Mouse (Mus musculus) heart, postnatal 0 days (tissue): ENCODE data around the gene Dock4. TPM values are rescaled to one million over a fixed set of nuclear protein-coding genes. Genes with fewer than 3 reads are reported as not detected.

Experiments used
- ATAC-seq: fragments of 200-750 bp; cut with Nextera tagmentation; 2 replicates; pipeline ENCODE4 v1.8.0; 2017; ENCODE audit warnings: low read depth, moderate number of reproducible peaks, moderate library complexity; ENCODE audit not compliant: insufficient read depth
- DNase-seq: peaks from one replicate; pipeline ENCODE4 v3.0.0-alpha.2; 2016; ENCODE audit warnings: low spot score
- H3K27ac ChIP-seq: fragments of 300-500 bp; sonication (generic); 2 replicates; pipeline ENCODE4 v1.5.1; 2014; ENCODE audit warnings: low read depth, mild to moderate bottlenecking
- H3K27me3 ChIP-seq: fragments of 300-500 bp; sonication (generic); 2 replicates; pipeline ENCODE4 v1.6.1; 2014; ENCODE audit warnings: low read length, mixed read lengths; ENCODE audit not compliant: control insufficient read depth, insufficient read depth
- H3K36me3 ChIP-seq: fragments of 300-500 bp; sonication (generic); replicated peaks from 2 replicates; pipeline ENCODE4 v1.6.1; 2014; ENCODE audit warnings: low read length, mixed read lengths; ENCODE audit not compliant: control insufficient read depth, insufficient read depth
- H3K4me1 ChIP-seq: fragments of 300-500 bp; sonication (generic); 2 replicates; pipeline ENCODE4 v1.6.1; 2014; ENCODE audit warnings: antibody characterized with exemption; ENCODE audit not compliant: control insufficient read depth, insufficient read depth
- H3K4me2 ChIP-seq: fragments of 300-500 bp; sonication (generic); 2 replicates; pipeline ENCODE4 v1.6.1; 2014; ENCODE audit warnings: low read depth, mild to moderate bottlenecking, low read length, moderate library complexity
- H3K4me3 ChIP-seq: fragments of 300-500 bp; sonication (generic); 2 replicates; pipeline ENCODE4 v1.5.1; 2014; ENCODE audit warnings: low read depth, low read length
- H3K9ac ChIP-seq: fragments of 300-500 bp; sonication (generic); replicated peaks from 2 replicates; pipeline ENCODE4 v1.6.1; 2014; ENCODE audit warnings: low read depth, low read length, mixed read lengths
- H3K9me3 ChIP-seq: fragments of 300-500 bp; sonication (generic); replicated peaks from 2 replicates; pipeline ENCODE4 v1.6.1; 2016; ENCODE audit warnings: low read length; ENCODE audit not compliant: control insufficient read depth
- CTCF ChIP-seq: IDR thresholded peaks from 2 replicates; pipeline ENCODE4 v1.5.1; 2016; ENCODE audit warnings: antibody characterized with exemption, control low read depth, low read depth
- EP300 ChIP-seq: IDR thresholded peaks from 2 replicates; pipeline ENCODE4 v1.6.1; 2016; ENCODE audit warnings: antibody characterized with exemption, low read depth
- WGBS: fragments of 180-500 bp; shearing (Covaris S2); extraction: QIAGEN DNeasy Blood & Tissue Kit; methylation state at CpG from one replicate; pipeline ENCODE4 v1.1.7; 2014; 5-methylcytosine and 5-hydroxymethylcytosine counted together
- polyA plus RNA-seq: library from polyadenylated mRNA; unstranded; fragments of >200 nt; fragmentation: Nextera tagmentation; extraction: Ambion mirVana; gene quantifications from 2 replicates; pipeline ENCODE4 v1.2.1, GENCODE M21; 2015
- total RNA-seq: library from RNA; depleted of rRNA; stranded (reverse); fragments of >200 nt; gene quantifications from 2 replicates; pipeline ENCODE4 v1.2.3, GENCODE M21; 2014; ENCODE audit warnings: low replicate concordance

Dock4 gene
- total and polyA plus RNA-seq, 2 experiments from 2014 or later = 4.2 to 9.2 TPM

GRCm38 (mm10) chr12:40745501-40745900 lies 299.7 kb downstream of the Dock4 start:
- ATAC-seq = no peak
- no peak overlapping the region for H3K4me3 ChIP-seq
- no peaks in the 10 kb centered on the region for H3K4me1 ChIP-seq
- H3K4me2 ChIP-seq = no peak overlapping the region
- 0 out of 2 replicates have a peak, but pooled peaks cover 2% of the 10 kb centered on the region for H3K36me3 ChIP-seq
- DNase-seq = no peak
- WGBS = 72% methylated on average over 7 of the region's 7 CpGs
- H3K27me3 ChIP-seq = no peaks in the 10 kb centered on the region
- no peak for TF ChIP-seq EP300
- TF ChIP-seq CTCF = no peak
- H3K9ac ChIP-seq = no peak overlapping the region
- H3K9me3 ChIP-seq = no peaks in the 10 kb centered on the region
- no peak overlapping the region for H3K27ac ChIP-seq

- Histone ChIP-seq H3K27ac (no peak overlapping the region), H3K9me3 (no peaks in the 10 kb centered on the region), H3K9ac (no peak overlapping the region), H3K4me1 (no peaks in the 10 kb centered on the region), H3K4me3 (no peak overlapping the region), H3K27me3 (no peaks in the 10 kb centered on the region), H3K4me2 (no peak overlapping the region), H3K36me3 (0 out of 2 replicates have a peak, but pooled peaks cover 2% of the 10 kb centered on the region)
- WGBS = 83% methylated on average over 3 of the region's 3 CpGs
- DNase-seq (no peak), ATAC-seq (no peak)
- TF ChIP-seq CTCF = no peak
- TF ChIP-seq EP300 = no peak
Observed at GRCm38 (mm10) chr12:40746081-40746480, 300.3 kb downstream of the Dock4 start.

GRCm38 (mm10) chr12:40759281-40759680 lies 313.5 kb downstream of the Dock4 start:
- ATAC-seq = no peak
- TF ChIP-seq EP300 = no peak
- no peak for TF ChIP-seq CTCF
- no peaks in the 10 kb centered on the region for H3K27me3 ChIP-seq
- H3K9me3 ChIP-seq = no peaks in the 10 kb centered on the region
- H3K9ac ChIP-seq = no peak overlapping the region
- no peak for DNase-seq
- no peaks in the 10 kb centered on the region for H3K36me3 ChIP-seq
- no peaks in the 10 kb centered on the region for H3K4me1 ChIP-seq
- 93% methylated on average over 2 of the region's 2 CpGs for WGBS
- no peak overlapping the region for H3K4me3 ChIP-seq
- H3K4me2 ChIP-seq = no peak overlapping the region
- H3K27ac ChIP-seq = no peak overlapping the region

- Histone ChIP-seq H3K36me3 (no peaks in the 10 kb centered on the region), H3K9me3 (no peaks in the 10 kb centered on the region), H3K4me1 (no peaks in the 10 kb centered on the region), H3K27ac (no peak overlapping the region), H3K4me3 (no peak overlapping the region), H3K4me2 (no peak overlapping the region), H3K9ac (no peak overlapping the region), H3K27me3 (no peaks in the 10 kb centered on the region)
- ATAC-seq (no peak), DNase-seq (no peak)
- TF ChIP-seq CTCF (no peak), EP300 (no peak)
- WGBS = 85% methylated on average over 8 of the region's 8 CpGs
Observed at GRCm38 (mm10) chr12:40767258-40767816, 321.6 kb downstream of the Dock4 start.

- WGBS = 89% methylated on average over 1 of the region's 1 CpGs
- no peak for TF ChIP-seq EP300
- TF ChIP-seq CTCF = no peak
Observed at GRCm38 (mm10) chr12:40773091-40773490, 327.3 kb downstream of the Dock4 start.

GRCm38 (mm10) chr12:40781554-40781953 lies 335.8 kb downstream of the Dock4 start:
- no peak for ATAC-seq
- no peaks in the 10 kb centered on the region for H3K27me3 ChIP-seq
- no peak overlapping the region for H3K27ac ChIP-seq
- no peak for DNase-seq
- WGBS = 83% methylated on average over 6 of the region's 6 CpGs
- no peak overlapping the region for H3K9ac ChIP-seq
- H3K4me3 ChIP-seq = no peak overlapping the region
- TF ChIP-seq EP300 (no peak), CTCF (no peak)
- 0 out of 2 replicates have a peak, but pooled peaks cover 8% of the 10 kb centered on the region for H3K36me3 ChIP-seq
- H3K4me1 ChIP-seq = no peaks in the 10 kb centered on the region
- H3K9me3 ChIP-seq = no peaks in the 10 kb centered on the region
- no peak overlapping the region for H3K4me2 ChIP-seq

More at GRCm38 (mm10) chr12:40773091-40773490, 327.3 kb downstream of the Dock4 start:
- ATAC-seq = no peak
- H3K9me3 ChIP-seq = no peaks in the 10 kb centered on the region
- H3K36me3 ChIP-seq = no peaks in the 10 kb centered on the region
- no peaks in the 10 kb centered on the region for H3K4me1 ChIP-seq
- no peak overlapping the region for H3K27ac ChIP-seq
- H3K4me2 ChIP-seq = no peak overlapping the region
- H3K27me3 ChIP-seq = no peaks in the 10 kb centered on the region
- H3K9ac ChIP-seq = no peak overlapping the region
- H3K4me3 ChIP-seq = no peak overlapping the region
- no peak for DNase-seq
